In the genomic region with DNA sequence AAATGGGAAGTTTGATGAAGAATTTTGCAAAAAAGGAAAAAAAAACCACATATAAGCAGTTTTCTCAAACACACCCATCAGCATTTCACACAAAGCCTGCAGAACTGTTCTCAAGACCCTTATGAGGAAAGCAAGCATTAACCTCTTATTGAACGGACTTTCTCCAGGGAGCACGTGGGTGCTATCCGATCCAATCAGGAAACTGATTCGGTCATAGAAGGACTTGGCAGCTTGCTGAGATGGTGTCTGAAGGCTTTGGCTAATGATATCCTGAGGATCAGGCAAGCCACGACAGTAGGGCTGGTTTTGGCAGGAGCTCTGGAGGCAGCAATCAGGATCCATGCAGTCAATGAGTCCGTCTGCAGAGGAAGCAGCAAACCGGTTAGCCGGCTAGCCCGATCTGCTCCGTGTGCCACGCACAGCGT, we compare ENCODE assay signal across 9 mouse cellular contexts.
DNase-seq lines count a peak whose midpoint lies in the region; ATAC-seq and TF ChIP-seq lines count a peak whose summit lies in the region.
"Had no signal": no experiment of that assay in that cellular context is flagged by ENCODE, and none has a peak within 500 bp of the region (broad histone marks: within the 10 kb centered on the region; RNA-seq: fewer than 3 reads in every experiment).

No protein-coding gene starts in this region.

- no peak overlapping the region for H3K9ac ChIP-seq in heart, embryonic 11.5 days (ENCODE audit: low read depth, low read length)
- H3K9ac ChIP-seq in embryonic facial prominence, embryonic 12.5 days, result no peak overlapping the region
- H3K9ac ChIP-seq in liver, postnatal 0 days (replicated peaks), result no peak overlapping the region

- H3K4me1 ChIP-seq in heart, embryonic 11.5 days (ENCODE audit: control insufficient read depth, insufficient read depth, low read length), result no peaks in the 10 kb centered on the region
- peaks cover 8% of the 10 kb centered on the region; the same call in 1 of the 2 replicates for H3K4me1 ChIP-seq in embryonic facial prominence, embryonic 12.5 days
- H3K4me1 ChIP-seq in liver, postnatal 0 days (ENCODE audit: insufficient read depth), result no peaks in the 10 kb centered on the region

- H3K27ac ChIP-seq in heart, embryonic 11.5 days (ENCODE audit: low read depth, low read length), result no peak overlapping the region
- peak overlapping the region; percentile 4; the same call in 1 of the 2 replicates for H3K27ac ChIP-seq in embryonic facial prominence, embryonic 12.5 days
- H3K27ac ChIP-seq in liver, postnatal 0 days (ENCODE audit: low read depth), result no peak overlapping the region

- no peak for TF ChIP-seq EP300 in liver, postnatal 0 days (IDR thresholded peaks at IDR 0.05; ENCODE audit: low read depth)

- WGBS in heart, embryonic 11.5 days (ENCODE audit: insufficient replicate concordance), result 75% methylated on average over 12 of the region's 12 CpGs
- WGBS in embryonic facial prominence, embryonic 12.5 days, result 44% methylated on average over 12 of the region's 12 CpGs
- 76% methylated on average over 12 of the region's 12 CpGs for WGBS in liver, postnatal 0 days (ENCODE audit: insufficient replicate concordance)

- H3K9me3 ChIP-seq in heart, embryonic 11.5 days (replicated peaks; ENCODE audit: control insufficient read depth, low read length), result no peaks in the 10 kb centered on the region
- no peaks in the 10 kb centered on the region for H3K9me3 ChIP-seq in embryonic facial prominence, embryonic 12.5 days
- H3K9me3 ChIP-seq in liver, postnatal 0 days (ENCODE audit: low read length), result no peaks in the 10 kb centered on the region

- H3K27me3 ChIP-seq in heart, embryonic 11.5 days (ENCODE audit: control insufficient read depth, insufficient read depth, low read length), result no peaks in the 10 kb centered on the region
- H3K27me3 ChIP-seq in embryonic facial prominence, embryonic 12.5 days, result no peaks in the 10 kb centered on the region
- no peaks in the 10 kb centered on the region for H3K27me3 ChIP-seq in liver, postnatal 0 days (ENCODE audit: insufficient read depth, low read length)

- H3K4me2 ChIP-seq in heart, embryonic 11.5 days, result no peak overlapping the region
- 0 out of 2 replicates have a peak overlapping the region, but pooled peaks have one; percentile 5 for H3K4me2 ChIP-seq in embryonic facial prominence, embryonic 12.5 days (replicated peaks)
- H3K4me2 ChIP-seq in liver, postnatal 0 days (ENCODE audit: low read depth, low read length), result no peak overlapping the region

- no peak for TF ChIP-seq CTCF in liver, postnatal 0 days (IDR thresholded peaks at IDR 0.05; ENCODE audit: low read depth)

- peaks cover 5% of the 10 kb centered on the region; the same call in 1 of the 2 replicates for H3K36me3 ChIP-seq in heart, embryonic 11.5 days (ENCODE audit: control insufficient read depth, insufficient read depth, low read length)
- peaks cover 31% of the 10 kb centered on the region for H3K36me3 ChIP-seq in embryonic facial prominence, embryonic 12.5 days
- 0 out of 2 replicates have a peak, but pooled peaks cover 5% of the 10 kb centered on the region for H3K36me3 ChIP-seq in liver, postnatal 0 days (replicated peaks; ENCODE audit: insufficient read depth, low read length)

- peak; percentile 81 for DNase-seq in heart, adult 11 months
- DNase-seq in MN1 (ENCODE audit: low spot score), result peak; percentile 47
- peak; percentile 49 to 56 for DNase-seq in layer of hippocampus, postnatal 10 days (ENCODE audit: low spot score in 2 of 2)
- no peak for DNase-seq in liver, postnatal 0 days
- DNase-seq in heart, adult 18-20 months, result no peak

- no peak overlapping the region for H3K4me3 ChIP-seq in heart, embryonic 11.5 days (ENCODE audit: low read depth, low read length)
- H3K4me3 ChIP-seq in embryonic facial prominence, embryonic 12.5 days, result no peak overlapping the region
- no peak overlapping the region for H3K4me3 ChIP-seq in liver, postnatal 0 days (ENCODE audit: low read depth, low read length)
- H3K4me3 ChIP-seq: myocyte had no signal

- no peak for ATAC-seq in heart, embryonic 11.5 days (replicated peaks; ENCODE audit: insufficient number of reproducible peaks, low FRiP score, low TSS enrichment)
- 0 out of 2 replicates have a peak, but pooled peaks have one; percentile 48 for ATAC-seq in embryonic facial prominence, embryonic 12.5 days (ENCODE audit: insufficient number of reproducible peaks, insufficient read depth, low FRiP score, low TSS enrichment)
- no peak for ATAC-seq in liver, postnatal 0 days
- no peak for ATAC-seq in inflammation-experienced regulatory T-cells, adult 6 months

Comparison
In these comparisons a context has a peak if more than half of its experiments do, and no peak if none do; other contexts are left out.
1. DNase-seq: peak in heart, adult 11 months (single experiment), MN1 (single experiment) and layer of hippocampus, postnatal 10 days (2 of 2); none in liver, postnatal 0 days (single experiment) and heart, adult 18-20 months (0 of 2).